Mouse (Mus musculus): Measurements from ENCODE around the gene Stard9. TPM values are rescaled to one million over a fixed set of nuclear protein-coding genes. Genes with fewer than 3 reads are reported as not detected.

Stard9 gene
- polyA plus RNA-seq, 1 experiment from 2014 or later = 3.6 TPM

DNA sequence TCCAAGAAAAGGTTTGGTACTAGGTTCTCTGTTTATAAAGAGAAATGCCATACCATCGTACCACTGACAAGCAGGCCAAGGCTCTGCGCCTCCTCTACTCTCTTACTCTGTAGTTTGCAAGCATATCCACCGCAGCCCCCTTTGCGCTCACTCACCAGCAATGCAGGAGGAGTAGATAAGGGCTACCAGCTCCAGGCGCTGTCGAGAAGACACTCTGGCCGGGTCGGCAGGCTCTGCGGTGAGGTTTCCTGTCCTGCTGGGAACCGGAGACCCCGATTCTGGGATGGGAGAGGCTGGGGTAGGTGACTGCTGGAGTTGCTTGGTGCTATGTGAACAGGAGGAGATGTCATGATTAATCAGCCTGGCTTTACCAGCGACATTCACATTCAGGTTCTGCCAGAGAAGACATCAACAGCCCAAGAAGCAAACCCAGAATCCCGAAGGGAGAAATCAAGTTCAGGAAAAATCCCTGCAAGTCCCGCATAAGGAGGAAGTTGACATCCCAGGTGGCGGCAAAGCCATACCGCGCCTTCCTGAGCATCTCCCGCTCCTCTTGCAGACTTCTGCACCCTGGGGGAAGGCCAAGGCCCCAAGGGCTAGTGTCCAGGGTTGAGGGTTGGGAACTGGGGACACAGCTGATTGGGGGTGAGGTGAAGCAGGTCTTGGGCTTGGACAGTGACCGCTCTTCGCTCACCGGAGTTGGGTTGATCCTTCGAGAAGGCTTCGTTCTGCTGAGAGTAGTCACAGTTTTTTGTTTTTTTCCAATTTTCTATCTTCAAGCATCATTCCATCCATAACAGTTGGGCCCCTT is 101.1 kb downstream of the Stard9 start:
- peak overlapping the region; percentile 96 for H3K27ac ChIP-seq (ENCODE audit: low read length)
- H3K4me1 ChIP-seq (ENCODE audit: control insufficient read depth, insufficient read depth, low read length) = peaks cover 27% of the 10 kb centered on the region
- peak overlapping the region; percentile 83 for H3K9ac ChIP-seq (ENCODE audit: low read length)
- no peaks in the 10 kb centered on the region for H3K27me3 ChIP-seq (ENCODE audit: control insufficient read depth, insufficient read depth, low read length)
- WGBS = 3% methylated on average over 23 of the region's 23 CpGs
- peak overlapping the region; percentile 97 for H3K4me3 ChIP-seq (ENCODE audit: low read length)
- H3K9me3 ChIP-seq (replicated peaks; ENCODE audit: control insufficient read depth, low read length) = no peaks in the 10 kb centered on the region
- H3K36me3 ChIP-seq (ENCODE audit: control insufficient read depth, insufficient read depth) = peaks cover 35% of the 10 kb centered on the region
- no peak for ATAC-seq (replicated peaks; ENCODE audit: extremely low read depth, insufficient read depth, low FRiP score)
- peak overlapping the region; percentile 98 for H3K4me2 ChIP-seq (ENCODE audit: low read depth, low read length)

DNA sequence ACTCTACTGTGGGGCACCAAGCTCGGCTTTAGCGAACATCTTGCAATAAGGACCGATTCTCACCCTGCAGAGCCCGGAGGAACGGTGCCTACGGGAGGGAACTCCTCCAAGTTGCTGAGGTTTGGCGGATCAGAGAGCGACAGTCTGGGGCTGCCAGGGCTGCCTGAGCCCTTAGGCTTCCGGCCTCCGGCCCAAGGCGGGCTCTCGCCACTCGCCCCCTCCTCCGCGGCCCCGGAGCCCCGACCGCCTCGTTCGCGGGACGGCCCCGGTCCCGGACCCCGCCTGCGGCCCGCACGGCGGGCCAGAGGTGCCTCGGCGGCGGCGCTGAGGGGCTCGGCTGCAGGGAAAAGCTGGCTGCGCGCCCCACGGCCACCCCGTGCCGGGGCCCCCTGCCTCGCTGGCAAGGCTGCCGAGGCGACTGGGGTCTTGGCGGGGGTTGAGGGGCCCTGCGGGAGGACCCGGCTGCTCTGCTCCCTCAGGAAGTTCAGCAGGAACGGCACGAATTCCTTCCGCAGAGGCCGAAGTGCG is 101.8 kb downstream of the Stard9 start:
- Histone ChIP-seq H3K27ac (ENCODE audit: low read length) (peak overlapping the region; percentile 96), H3K4me2 (ENCODE audit: low read depth, low read length) (peak overlapping the region; percentile 98), H3K9me3 (replicated peaks; ENCODE audit: control insufficient read depth, low read length) (no peaks in the 10 kb centered on the region), H3K4me1 (ENCODE audit: control insufficient read depth, insufficient read depth, low read length) (peaks cover 27% of the 10 kb centered on the region), H3K9ac (ENCODE audit: low read length) (peak overlapping the region; percentile 83), H3K27me3 (ENCODE audit: control insufficient read depth, insufficient read depth, low read length) (no peaks in the 10 kb centered on the region), H3K36me3 (ENCODE audit: control insufficient read depth, insufficient read depth) (peaks cover 28% of the 10 kb centered on the region), H3K4me3 (ENCODE audit: low read length) (peak overlapping the region; percentile 97)
- ATAC-seq (replicated peaks; ENCODE audit: extremely low read depth, insufficient read depth, low FRiP score) = peak; percentile 4
- WGBS = under 1% methylated on average over 50 of the region's 50 CpGs

DNA sequence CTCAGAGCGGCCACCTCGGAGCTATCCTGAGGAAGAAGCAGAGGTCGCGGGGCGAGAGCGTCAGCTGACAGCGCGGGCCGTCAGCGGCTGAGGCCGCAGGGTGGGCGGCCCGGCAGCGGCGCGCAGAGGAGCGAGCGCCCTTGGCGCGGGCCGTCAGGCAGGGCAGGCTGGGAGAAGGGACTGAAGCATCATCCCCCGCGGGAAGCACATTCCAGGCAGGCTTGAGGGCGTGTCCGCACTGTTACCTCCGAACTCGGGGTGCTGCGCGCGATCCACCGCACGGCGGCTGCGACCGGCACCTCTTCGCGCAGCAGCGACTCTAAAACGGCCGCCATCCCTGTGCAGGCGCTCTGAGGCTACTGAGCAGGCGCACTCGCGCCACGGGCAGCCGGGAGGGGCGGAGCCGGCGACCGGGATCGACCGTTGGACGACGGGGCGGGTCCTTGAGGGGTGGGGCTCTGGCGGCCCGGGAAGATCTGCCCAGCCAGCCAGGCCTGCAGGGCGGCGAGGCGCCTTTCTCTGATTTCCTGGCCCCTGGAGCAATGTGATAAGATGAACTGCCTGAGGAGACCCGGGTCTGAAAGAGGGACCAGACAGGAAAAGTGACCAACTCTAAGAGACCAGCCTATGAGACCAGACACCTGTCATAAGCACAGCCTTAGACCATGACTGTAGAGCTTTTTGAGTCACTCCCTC is 102.4 kb downstream of the Stard9 start:
- Histone ChIP-seq H3K27me3 (ENCODE audit: control insufficient read depth, insufficient read depth, low read length) (no peaks in the 10 kb centered on the region), H3K9ac (ENCODE audit: low read length) (peak overlapping the region; percentile 83), H3K27ac (ENCODE audit: low read length) (peak overlapping the region; percentile 96), H3K9me3 (replicated peaks; ENCODE audit: control insufficient read depth, low read length) (no peaks in the 10 kb centered on the region), H3K4me3 (ENCODE audit: low read length) (peak overlapping the region; percentile 97), H3K36me3 (ENCODE audit: control insufficient read depth, insufficient read depth) (peaks cover 23% of the 10 kb centered on the region), H3K4me1 (ENCODE audit: control insufficient read depth, insufficient read depth, low read length) (peaks cover 27% of the 10 kb centered on the region), H3K4me2 (ENCODE audit: low read depth, low read length) (peak overlapping the region; percentile 98)
- under 1% methylated on average over 60 of the region's 61 CpGs for WGBS
- peak; percentile 96 for ATAC-seq (replicated peaks; ENCODE audit: extremely low read depth, insufficient read depth, low FRiP score)

DNA sequence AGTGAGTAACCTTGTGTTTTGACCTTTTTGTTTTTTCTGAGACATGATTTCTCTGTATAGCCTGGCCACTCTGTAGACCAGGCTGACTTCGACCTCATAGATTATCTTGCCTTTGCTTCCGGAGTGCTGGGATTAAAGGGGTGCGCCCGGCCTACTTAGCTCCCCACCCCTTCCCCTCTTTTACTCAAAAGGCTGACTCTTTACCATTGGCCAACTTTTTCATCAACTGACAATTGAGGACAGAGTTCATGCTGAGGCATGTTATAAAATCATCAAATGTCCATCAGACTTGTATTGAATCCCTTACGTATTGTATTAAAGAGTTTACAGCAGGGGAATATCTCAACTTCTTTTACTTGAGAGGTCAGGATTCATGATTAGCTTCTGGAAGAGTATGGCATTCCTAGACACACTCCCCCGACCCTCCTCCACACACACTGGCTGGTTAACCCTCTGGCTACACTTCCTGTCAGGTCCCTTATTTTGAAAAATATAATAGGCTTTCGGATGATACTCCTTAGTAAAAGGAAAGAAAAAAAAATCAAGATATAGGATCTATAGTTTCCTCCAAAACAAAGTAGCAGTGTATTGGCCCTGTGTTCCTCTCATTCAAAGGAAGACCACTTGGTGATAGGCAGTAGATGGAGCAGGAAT is 103.1 kb downstream of the Stard9 start:
- Histone ChIP-seq H3K27me3 (ENCODE audit: control insufficient read depth, insufficient read depth, low read length) (no peaks in the 10 kb centered on the region), H3K4me1 (ENCODE audit: control insufficient read depth, insufficient read depth, low read length) (peaks cover 27% of the 10 kb centered on the region), H3K9ac (ENCODE audit: low read length) (peak overlapping the region; percentile 83), H3K4me3 (ENCODE audit: low read length) (peak overlapping the region; percentile 97), H3K27ac (ENCODE audit: low read length) (peak overlapping the region; percentile 96), H3K9me3 (replicated peaks; ENCODE audit: control insufficient read depth, low read length) (no peaks in the 10 kb centered on the region), H3K4me2 (ENCODE audit: low read depth, low read length) (peak overlapping the region; percentile 62), H3K36me3 (ENCODE audit: control insufficient read depth, insufficient read depth) (peaks cover 16% of the 10 kb centered on the region)
- ATAC-seq (replicated peaks; ENCODE audit: extremely low read depth, insufficient read depth, low FRiP score) = no peak
- 26% methylated on average over 7 of the region's 7 CpGs for WGBS

DNA sequence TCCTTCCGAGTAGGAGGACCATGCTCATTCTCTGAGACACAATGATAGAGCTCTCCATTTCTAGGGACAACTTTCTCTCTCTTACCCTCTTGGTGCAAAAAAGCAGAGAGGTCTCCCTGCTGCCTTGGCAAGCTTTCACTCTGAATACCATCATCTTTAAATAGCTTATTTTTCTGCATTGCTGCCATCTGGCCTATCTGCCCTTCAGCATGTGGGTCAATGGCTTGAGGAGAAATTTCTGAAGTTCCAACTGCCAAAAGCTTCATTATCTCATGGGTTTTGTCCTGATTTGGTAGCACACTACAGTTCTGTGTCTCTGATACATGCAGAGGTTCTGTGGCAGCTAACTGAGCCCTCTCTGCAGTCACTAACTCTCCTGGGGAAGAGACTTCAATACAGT is 116.6 kb downstream of the Stard9 start:
- Histone ChIP-seq H3K27me3 (ENCODE audit: control insufficient read depth, insufficient read depth, low read length) (no peaks in the 10 kb centered on the region), H3K9me3 (replicated peaks; ENCODE audit: control insufficient read depth, low read length) (no peaks in the 10 kb centered on the region), H3K4me2 (ENCODE audit: low read depth, low read length) (no peak overlapping the region), H3K27ac (ENCODE audit: low read length) (peak overlapping the region; percentile 46), H3K4me1 (ENCODE audit: control insufficient read depth, insufficient read depth, low read length) (peaks cover 7% of the 10 kb centered on the region; the same call in 1 of the 2 replicates), H3K4me3 (ENCODE audit: low read length) (no peak overlapping the region), H3K36me3 (ENCODE audit: control insufficient read depth, insufficient read depth) (peaks cover 15% of the 10 kb centered on the region), H3K9ac (ENCODE audit: low read length) (no peak overlapping the region)
- ATAC-seq (replicated peaks; ENCODE audit: extremely low read depth, insufficient read depth, low FRiP score) = no peak
- WGBS = 81% methylated on average over 1 of the region's 1 CpGs

DNA sequence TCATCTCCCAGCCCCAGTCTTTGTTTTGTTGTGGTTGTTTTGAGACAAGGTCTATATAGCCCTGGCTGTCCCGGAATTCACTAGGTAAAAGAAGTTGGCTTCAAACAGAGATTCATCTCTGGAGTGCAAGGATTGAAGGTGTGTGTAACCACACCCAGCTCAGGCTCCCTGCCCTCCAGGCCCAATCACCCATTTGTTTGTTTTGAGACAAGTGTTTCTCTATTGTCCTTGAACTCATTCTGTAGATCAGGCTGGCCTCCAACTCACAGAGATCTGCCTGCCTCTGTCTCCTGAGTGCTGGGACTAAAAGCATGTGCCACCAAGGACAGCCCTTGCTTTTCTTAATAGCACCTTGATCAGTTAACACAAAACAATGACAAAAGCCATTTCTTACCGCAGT is 119.1 kb downstream of the Stard9 start:
- no peak for ATAC-seq (replicated peaks; ENCODE audit: extremely low read depth, insufficient read depth, low FRiP score)
- Histone ChIP-seq H3K36me3 (ENCODE audit: control insufficient read depth, insufficient read depth) (peaks cover 15% of the 10 kb centered on the region), H3K27ac (ENCODE audit: low read length) (no peak overlapping the region), H3K4me1 (ENCODE audit: control insufficient read depth, insufficient read depth, low read length) (peaks cover 7% of the 10 kb centered on the region; the same call in 1 of the 2 replicates), H3K9me3 (replicated peaks; ENCODE audit: control insufficient read depth, low read length) (no peaks in the 10 kb centered on the region), H3K4me3 (ENCODE audit: low read length) (no peak overlapping the region), H3K9ac (ENCODE audit: low read length) (no peak overlapping the region), H3K27me3 (ENCODE audit: control insufficient read depth, insufficient read depth, low read length) (no peaks in the 10 kb centered on the region), H3K4me2 (ENCODE audit: low read depth, low read length) (no peak overlapping the region)
- WGBS = 92% methylated on average over 2 of the region's 2 CpGs

DNA sequence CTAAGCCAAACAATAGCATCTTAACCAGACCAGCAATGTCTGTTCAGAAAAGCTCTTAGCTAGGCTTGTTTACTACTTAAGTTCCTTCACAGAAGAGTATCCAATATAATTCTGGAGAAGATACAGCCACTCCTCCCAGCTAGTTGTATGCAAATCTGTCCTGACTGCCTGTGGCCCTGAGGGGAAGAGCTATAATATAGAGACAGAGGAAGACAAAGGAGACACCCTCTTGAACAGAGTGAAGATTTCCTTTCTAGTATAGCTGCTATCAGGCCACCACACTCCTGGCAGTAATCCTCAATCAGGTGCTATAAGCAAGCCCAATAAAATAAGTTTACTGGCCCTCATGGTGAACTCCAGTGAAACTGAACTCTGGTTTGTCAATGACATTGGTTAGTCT is 133.0 kb downstream of the Stard9 start:
- Histone ChIP-seq H3K4me2 (ENCODE audit: low read depth, low read length) (no peak overlapping the region), H3K27ac (ENCODE audit: low read length) (no peak overlapping the region), H3K4me3 (ENCODE audit: low read length) (no peak overlapping the region), H3K36me3 (ENCODE audit: control insufficient read depth, insufficient read depth) (peaks cover 7% of the 10 kb centered on the region), H3K9ac (ENCODE audit: low read length) (no peak overlapping the region), H3K27me3 (ENCODE audit: control insufficient read depth, insufficient read depth, low read length) (no peaks in the 10 kb centered on the region), H3K4me1 (ENCODE audit: control insufficient read depth, insufficient read depth, low read length) (no peaks in the 10 kb centered on the region), H3K9me3 (replicated peaks; ENCODE audit: control insufficient read depth, low read length) (no peaks in the 10 kb centered on the region)
- no peak for ATAC-seq (replicated peaks; ENCODE audit: extremely low read depth, insufficient read depth, low FRiP score)

DNA sequence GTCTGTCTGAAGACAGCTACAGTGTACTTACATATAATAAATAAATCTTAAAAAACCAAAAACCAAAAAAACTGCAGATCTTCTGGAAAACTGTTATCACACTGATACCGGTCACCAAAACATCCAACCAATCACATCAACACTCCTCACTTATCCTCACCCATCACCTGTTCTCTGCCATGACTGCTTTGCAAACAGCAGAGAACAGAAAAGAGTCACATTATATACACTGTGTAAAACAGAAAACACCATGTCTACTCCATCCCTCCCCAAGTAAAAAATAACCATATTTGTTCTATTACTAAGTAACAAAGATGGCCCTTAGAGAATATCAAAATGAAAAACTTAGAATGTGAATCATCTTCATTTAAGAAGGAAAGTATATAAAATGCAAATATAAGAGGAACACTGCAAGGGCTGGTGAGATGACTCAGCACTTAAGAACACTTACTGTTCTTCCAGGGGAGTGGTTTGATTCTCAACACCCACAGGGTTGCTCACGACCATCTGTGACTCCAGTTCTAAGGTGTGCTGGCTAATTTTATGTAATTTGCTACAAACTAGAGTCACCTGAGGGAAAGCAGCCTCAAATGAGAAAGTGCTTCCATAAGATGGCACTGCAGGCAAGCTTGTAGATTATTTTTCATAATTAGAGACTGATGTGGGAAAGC is 141.5 kb downstream of the Stard9 start:
- no peak for ATAC-seq (replicated peaks; ENCODE audit: extremely low read depth, insufficient read depth, low FRiP score)
- 86% methylated on average over 2 of the region's 2 CpGs for whole genome bisulfite sequencing
- H3K4me1 ChIP-seq (ENCODE audit: control insufficient read depth, insufficient read depth, low read length) = no peaks in the 10 kb centered on the region
- no peaks in the 10 kb centered on the region for H3K27me3 ChIP-seq (ENCODE audit: control insufficient read depth, insufficient read depth, low read length)
- H3K27ac ChIP-seq (ENCODE audit: low read length) = no peak overlapping the region
- H3K4me3 ChIP-seq (ENCODE audit: low read length) = no peak overlapping the region
- H3K9me3 ChIP-seq (replicated peaks; ENCODE audit: control insufficient read depth, low read length) = no peaks in the 10 kb centered on the region
- no peak overlapping the region for H3K4me2 ChIP-seq (ENCODE audit: low read depth, low read length)
- peaks cover 7% of the 10 kb centered on the region; the same call in 1 of the 2 replicates for H3K36me3 ChIP-seq (ENCODE audit: control insufficient read depth, insufficient read depth)
- H3K9ac ChIP-seq (ENCODE audit: low read length) = no peak overlapping the region
